Mouse (Mus musculus): Measurements from ENCODE around the gene Eif1.
"Not testable (repeated sequence)": the region's sequence is repeated elsewhere in the genome, so short reads cannot be mapped to it uniquely, and the experiment has no call there.

DNA sequence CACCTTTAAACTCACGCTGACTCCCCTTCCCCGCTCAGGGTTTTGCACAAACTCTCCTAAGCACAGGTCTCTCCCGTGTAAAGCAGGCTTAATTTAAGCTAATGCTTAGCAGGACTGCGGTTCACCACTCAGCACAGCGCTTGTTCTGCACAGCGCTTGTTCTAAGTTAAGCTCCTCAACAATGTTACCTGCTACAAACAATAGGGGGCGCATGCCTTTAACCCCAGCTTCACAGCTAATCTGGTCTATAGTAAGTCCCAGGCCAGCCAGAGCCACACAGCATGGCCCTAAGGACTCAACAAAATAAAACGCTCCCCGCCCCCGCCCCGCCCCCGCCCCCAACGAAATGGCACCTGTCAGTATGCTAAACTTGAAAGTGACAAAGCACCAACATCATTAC lies 41.4 kb downstream of the Eif1 start:
- TF ChIP-seq POLR2A (IDR thresholded peaks at IDR 0.05; ENCODE audit: borderline replicate concordance, extremely low read depth, insufficient read depth, insufficient read length, poor library complexity, severe bottlenecking); CTCF (IDR thresholded peaks at IDR 0.05; ENCODE audit: borderline replicate concordance, extremely low read depth, insufficient read depth, insufficient read length): not testable (repeated sequence)

All from brain, embryonic 14.5 days (tissue).